Comparison of ENCODE assay signal across 15 mouse cellular contexts in genomic region chr17:30278596-30279378, GRCm38 (mm10).
A peak's percentile ranks its signal among the peaks of the same experiment; 100 is the strongest.
DNase-seq lines count a peak whose midpoint lies in the region; ATAC-seq and TF ChIP-seq lines count a peak whose summit lies in the region.
"Had no signal": no experiment of that assay in that cellular context is flagged by ENCODE, and none has a peak within 500 bp of the region (broad histone marks: within the 10 kb centered on the region; RNA-seq: fewer than 3 reads in every experiment).

No protein-coding gene starts in this region.

- H3K27me3 ChIP-seq in hindbrain, embryonic 12.5 days: no peaks in the 10 kb centered on the region
- no peaks in the 10 kb centered on the region for H3K27me3 ChIP-seq in midbrain, embryonic 16.5 days (ENCODE audit: control insufficient read depth, insufficient read depth, low read depth, low read length)
- H3K27me3 ChIP-seq in liver, postnatal 0 days (ENCODE audit: insufficient read depth, low read length): no peaks in the 10 kb centered on the region
- H3K27me3 ChIP-seq: kidney, embryonic 15.5 days had no signal

- H3K9ac ChIP-seq in hindbrain, embryonic 12.5 days: no peak overlapping the region
- H3K9ac ChIP-seq in midbrain, embryonic 16.5 days (ENCODE audit: low read depth, low read length): no peak overlapping the region; the same call in 1 of the 2 replicates
- H3K9ac ChIP-seq in liver, postnatal 0 days (replicated peaks): no peak overlapping the region
- H3K9ac ChIP-seq: kidney, embryonic 15.5 days had no signal

- TF ChIP-seq CTCF in liver, postnatal 0 days (IDR thresholded peaks at IDR 0.05; ENCODE audit: low read depth): no peak

- H3K36me3 ChIP-seq in hindbrain, embryonic 12.5 days: peaks cover 2% of the 10 kb centered on the region; the same call in 1 of the 2 replicates
- no peaks in the 10 kb centered on the region for H3K36me3 ChIP-seq in midbrain, embryonic 16.5 days (ENCODE audit: control insufficient read depth, insufficient read depth, low read length)
- H3K36me3 ChIP-seq in liver, postnatal 0 days (replicated peaks; ENCODE audit: insufficient read depth, low read length): no peaks in the 10 kb centered on the region; the same call in 1 of the 2 replicates

- no peaks in the 10 kb centered on the region for H3K9me3 ChIP-seq in hindbrain, embryonic 12.5 days (replicated peaks)
- H3K9me3 ChIP-seq in midbrain, embryonic 16.5 days (replicated peaks; ENCODE audit: control insufficient read depth, low read length, poor library complexity, severe bottlenecking): no peaks in the 10 kb centered on the region
- H3K9me3 ChIP-seq in liver, postnatal 0 days (ENCODE audit: low read length): no peaks in the 10 kb centered on the region
- H3K9me3 ChIP-seq: kidney, embryonic 15.5 days had no signal

- no peak overlapping the region for H3K4me2 ChIP-seq in hindbrain, embryonic 12.5 days (replicated peaks)
- H3K4me2 ChIP-seq in midbrain, embryonic 16.5 days (ENCODE audit: low read length): peak overlapping the region; percentile 23; the same call in 1 of the 2 replicates
- no peak overlapping the region for H3K4me2 ChIP-seq in liver, postnatal 0 days (ENCODE audit: low read depth, low read length)
- H3K4me2 ChIP-seq: kidney, embryonic 15.5 days; liver, embryonic 11.5 days had no signal

- WGBS in hindbrain, embryonic 12.5 days: 30% methylated on average over 16 of the region's 16 CpGs
- 14% methylated on average over 16 of the region's 16 CpGs for WGBS in midbrain, embryonic 16.5 days
- WGBS in liver, postnatal 0 days (ENCODE audit: insufficient replicate concordance): 69% methylated on average over 16 of the region's 16 CpGs

- peak overlapping the region; percentile 58 for H3K27ac ChIP-seq in hindbrain, embryonic 12.5 days
- peak overlapping the region; percentile 56 for H3K27ac ChIP-seq in midbrain, embryonic 16.5 days (ENCODE audit: low read length)
- no peak overlapping the region for H3K27ac ChIP-seq in liver, postnatal 0 days (ENCODE audit: low read depth)
- H3K27ac ChIP-seq: kidney, embryonic 15.5 days had no signal

- DNase-seq in left cerebral cortex, adult 18-20 months (ENCODE audit: low spot score in 2 of 2): peak; percentile 39 to 55
- no peak for DNase-seq in left cerebral cortex, adult 11 months (ENCODE audit: low spot score)
- DNase-seq in brain, adult 2 months (ENCODE audit: low read depth, low spot score): peak; percentile 62
- DNase-seq in urinary bladder, postnatal 36 days (ENCODE audit: low spot score in 2 of 2): no peak
- no peak for DNase-seq in liver, postnatal 0 days
- DNase-seq in lung, postnatal 36 days: no peak
- DNase-seq: adrenal gland, postnatal 10 days; heart, postnatal 4 days; lung, postnatal 4 days; spleen, adult 18-20 months had no signal

- no peak for ATAC-seq in hindbrain, embryonic 12.5 days (ENCODE audit: low FRiP score)
- ATAC-seq in midbrain, embryonic 16.5 days: no peak
- ATAC-seq in liver, postnatal 0 days: no peak

- peaks cover 24% of the 10 kb centered on the region for H3K4me1 ChIP-seq in hindbrain, embryonic 12.5 days
- peaks cover 10% of the 10 kb centered on the region for H3K4me1 ChIP-seq in midbrain, embryonic 16.5 days (ENCODE audit: control insufficient read depth, insufficient read depth, low read length)
- H3K4me1 ChIP-seq in liver, postnatal 0 days (ENCODE audit: insufficient read depth): peaks cover 5% of the 10 kb centered on the region; the same call in 1 of the 2 replicates

- no peak for TF ChIP-seq EP300 in liver, postnatal 0 days (IDR thresholded peaks at IDR 0.05; ENCODE audit: low read depth)

- no peak overlapping the region for H3K4me3 ChIP-seq in hindbrain, embryonic 12.5 days
- H3K4me3 ChIP-seq in midbrain, embryonic 16.5 days (ENCODE audit: low read depth, low read length): no peak overlapping the region
- no peak overlapping the region for H3K4me3 ChIP-seq in liver, postnatal 0 days (ENCODE audit: low read depth, low read length)
- H3K4me3 ChIP-seq: erythroblast, embryonic 14.5 days; kidney, embryonic 15.5 days had no signal

Comparison
In these comparisons a context has a peak if more than half of its experiments do, and no peak if none do; other contexts are left out.
1. DNase-seq: peak in left cerebral cortex, adult 18-20 months (2 of 2) and brain, adult 2 months (single experiment); none in left cerebral cortex, adult 11 months (single experiment), urinary bladder, postnatal 36 days (0 of 2), liver, postnatal 0 days (single experiment) and lung, postnatal 36 days (single experiment).